Mouse (Mus musculus) CH12.LX (cell line): Measurements from ENCODE around the gene Trim62. TPM values are rescaled to one million over a fixed set of nuclear protein-coding genes. Genes with fewer than 3 reads are reported as not detected.
A peak's percentile ranks its signal among the peaks of the same experiment; 100 is the strongest.

Experiments
- DNase-seq: peaks from one replicate; pipeline ENCODE4 v3.0.0-alpha.2; 2013; ENCODE audit errors: extremely low read depth
- H3K27ac ChIP-seq: 2 replicates; pipeline ENCODE4 v1.5.1; 2012; ENCODE audit warnings: low read depth, mild to moderate bottlenecking, control low read depth, moderate library complexity; ENCODE audit not compliant: insufficient read depth
- H3K27me3 ChIP-seq: replicated peaks from 2 replicates; pipeline ENCODE3; 2012; ENCODE audit warnings: inconsistent platforms
- H3K36me3 ChIP-seq, 2 experiments: replicated peaks in 1 of 2; 2 replicates each; pipeline versions ENCODE3 to v1.6.1; 2012; ENCODE audit warnings: inconsistent platforms in 1 of 2, low read length in 1 of 2, mild to moderate bottlenecking in 1 of 2, mixed read lengths in 1 of 2, moderate library complexity in 1 of 2; ENCODE audit not compliant: control insufficient read depth in 1 of 2, insufficient read depth in 1 of 2
- H3K4me1 ChIP-seq, 2 experiments: 2 replicates each; pipeline ENCODE4 v1.6.1; 2012; ENCODE audit warnings: inconsistent platforms in 1 of 2, moderate library complexity in 1 of 2; ENCODE audit not compliant: insufficient read depth in 2 of 2, control insufficient read depth in 1 of 2
- H3K4me2 ChIP-seq: 2 replicates; pipeline ENCODE4 v1.6.1; 2012; ENCODE audit warnings: low read depth, mild to moderate bottlenecking, control low read depth; ENCODE audit not compliant: poor library complexity, insufficient read depth, severe bottlenecking
- H3K4me3 ChIP-seq, 3 experiments: fragments of 150-350 bp in 1 of 3; sonication (generic) in 1 of 3; replicated peaks in 1 of 3; 2 replicates each; pipeline versions ENCODE3 to v1.5.1; 2011 to 2012; ENCODE audit warnings: low read depth in 2 of 3, low read length in 2 of 3, mild to moderate bottlenecking in 2 of 3, moderate library complexity in 2 of 3, control low read depth in 1 of 3, improper control_type of control experiment in 1 of 3, inconsistent platforms in 1 of 3, mixed read lengths in 1 of 3; ENCODE audit not compliant: poor library complexity in 1 of 3
- H3K79me2 ChIP-seq: replicated peaks from 2 replicates; pipeline ENCODE4 v1.6.1; 2012; ENCODE audit warnings: mild to moderate bottlenecking, moderate library complexity; ENCODE audit not compliant: control insufficient read depth, poor library complexity, insufficient read depth, severe bottlenecking; ENCODE audit errors: extremely low read depth
- H3K9ac ChIP-seq: 2 replicates; pipeline ENCODE4 v1.6.1; 2012; ENCODE audit warnings: low read depth, mild to moderate bottlenecking, control low read depth, moderate library complexity; ENCODE audit not compliant: insufficient read depth
- H3K9me3 ChIP-seq: replicated peaks from 2 replicates; pipeline ENCODE3; 2012; ENCODE audit warnings: low read length, inconsistent platforms, mixed read lengths
- CTCF ChIP-seq, 2 experiments: IDR thresholded peaks in 1 of 2; conservative IDR thresholded peaks in 1 of 2; 2 replicates each; pipeline ENCODE4 v1.5.1; 2011 to 2012; ENCODE audit warnings: low read depth in 2 of 2, low read length in 2 of 2, improper control_type of control experiment in 1 of 2, inconsistent platforms in 1 of 2, mild to moderate bottlenecking in 1 of 2, moderate library complexity in 1 of 2
- ELF1 ChIP-seq: IDR thresholded peaks from 2 replicates; pipeline ENCODE4 v1.6.1; 2014; ENCODE audit warnings: low read depth, mild to moderate bottlenecking, inconsistent platforms, low read length, improper control_type of control experiment
- ETS1 ChIP-seq: conservative IDR thresholded peaks from 2 replicates; pipeline ENCODE4 v1.6.1; 2012; ENCODE audit warnings: low read depth, mild to moderate bottlenecking, inconsistent platforms, low read length, improper control_type of control experiment, moderate library complexity
- GABPA ChIP-seq: IDR thresholded peaks from 2 replicates; pipeline ENCODE4 v1.6.1; 2012; ENCODE audit warnings: low read depth, low read length, improper control_type of control experiment, inconsistent platforms; ENCODE audit not compliant: insufficient replicate concordance
- HCFC1 ChIP-seq: IDR thresholded peaks from 2 replicates; pipeline ENCODE4 v1.6.1; 2012; ENCODE audit warnings: low read depth, mild to moderate bottlenecking, inconsistent platforms, low read length, improper control_type of control experiment
- MAFK ChIP-seq: IDR thresholded peaks from 2 replicates; pipeline ENCODE4 v1.6.1; 2011; ENCODE audit warnings: low read length, improper control_type of control experiment; ENCODE audit not compliant: insufficient replicate concordance
- MAX ChIP-seq: IDR thresholded peaks from 2 replicates; pipeline ENCODE4 v1.6.1; 2011; ENCODE audit warnings: low read length, improper control_type of control experiment
- MAZ ChIP-seq: IDR thresholded peaks from 2 replicates; pipeline ENCODE4 v1.6.1; 2012; ENCODE audit warnings: low read depth, mild to moderate bottlenecking, inconsistent platforms, low read length, improper control_type of control experiment, moderate library complexity
- MEF2A ChIP-seq: IDR thresholded peaks from 2 replicates; pipeline ENCODE4 v1.6.1; 2014; ENCODE audit warnings: low read depth, mild to moderate bottlenecking, inconsistent platforms, low read length, improper control_type of control experiment, borderline replicate concordance
- MXI1 ChIP-seq: IDR thresholded peaks from 2 replicates; pipeline ENCODE4 v1.6.1; 2011; ENCODE audit warnings: mild to moderate bottlenecking, low read depth, low read length, improper control_type of control experiment
- MYC ChIP-seq: IDR thresholded peaks from 2 replicates; pipeline ENCODE4 v1.6.1; 2011; ENCODE audit warnings: low read depth, mild to moderate bottlenecking, improper control_type of control experiment, low read length
- NELFE ChIP-seq: IDR thresholded peaks from 2 replicates; pipeline ENCODE4 v1.6.1; 2011; ENCODE audit warnings: low read depth, low read length, improper control_type of control experiment
- NRF1 ChIP-seq: IDR thresholded peaks from 2 replicates; pipeline ENCODE4 v1.6.1; 2014; ENCODE audit warnings: low read depth, mild to moderate bottlenecking, inconsistent platforms, low read length, improper control_type of control experiment, moderate library complexity
- PAX5 ChIP-seq: IDR thresholded peaks from 2 replicates; pipeline ENCODE4 v1.6.1; 2012; ENCODE audit warnings: low read length, inconsistent platforms, mixed read lengths
- POLR2A ChIP-seq: IDR thresholded peaks from 2 replicates; pipeline ENCODE4 v1.6.1; 2011; ENCODE audit warnings: low read depth, mild to moderate bottlenecking, improper control_type of control experiment, low read length
- RCOR1 ChIP-seq: conservative IDR thresholded peaks from 2 replicates; pipeline ENCODE4 v1.6.1; 2012; ENCODE audit warnings: low read depth, mild to moderate bottlenecking, inconsistent platforms, low read length, improper control_type of control experiment
- TBP ChIP-seq: conservative IDR thresholded peaks from 2 replicates; pipeline ENCODE4 v1.6.1; 2011; ENCODE audit warnings: low read depth, low read length, improper control_type of control experiment
- TCF12 ChIP-seq: IDR thresholded peaks from 2 replicates; pipeline ENCODE4 v1.6.1; 2014; ENCODE audit warnings: low read depth, mild to moderate bottlenecking, inconsistent platforms, low read length, improper control_type of control experiment
- UBTF ChIP-seq: IDR thresholded peaks from 2 replicates; pipeline ENCODE4 v1.6.1; 2012; ENCODE audit warnings: low read depth, mild to moderate bottlenecking, inconsistent platforms, low read length, improper control_type of control experiment, moderate library complexity
- USF1 ChIP-seq: IDR thresholded peaks from 2 replicates; pipeline ENCODE4 v1.6.1; 2014; ENCODE audit warnings: low read depth, mild to moderate bottlenecking, inconsistent platforms, low read length, improper control_type of control experiment
- USF2 ChIP-seq: conservative IDR thresholded peaks from 2 replicates; pipeline ENCODE4 v1.6.1; 2011; ENCODE audit warnings: low read depth, low read length, improper control_type of control experiment
- ZC3H11A ChIP-seq: IDR thresholded peaks from 2 replicates; pipeline ENCODE4 v1.6.1; 2012; ENCODE audit warnings: low read depth, mild to moderate bottlenecking, inconsistent platforms, low read length, improper control_type of control experiment
- ZKSCAN1 ChIP-seq: IDR thresholded peaks from 2 replicates; pipeline ENCODE4 v1.6.1; 2012; ENCODE audit warnings: low read depth, inconsistent platforms, low read length, improper control_type of control experiment, borderline replicate concordance
- ZNF384 ChIP-seq: IDR thresholded peaks from 2 replicates; pipeline ENCODE4 v1.6.1; 2012; ENCODE audit warnings: low read depth, low read length, improper control_type of control experiment, inconsistent platforms
- dilution Hi-C: fragments of 300-500 bp; cut with MboI; formaldehyde crosslinking; loops from 2 replicates; pipeline ENCODE4 v1.14.3; 2020; ENCODE audit warnings: low sequenced_read_pairs; ENCODE audit not compliant: extremely low pct_unique_long_range_greater_than_20kb, extremely low pct_ligation_motif_present
- in situ Hi-C: fragments of 300-500 bp; cut with MboI; formaldehyde crosslinking; loops from 3 replicates; pipeline ENCODE4 v1.14.3; 2019; ENCODE audit warnings: low sequenced_read_pairs, low pct_ligation_motif_present, low pct_unique_long_range_greater_than_20kb, mixed read lengths
- polyA plus RNA-seq: library from polyadenylated mRNA; unstranded; fragments of >175 nt; gene quantifications from 2 replicates; pipeline ENCODE4 v1.2.1, GENCODE M21; 2012; ENCODE audit warnings: low read depth; ENCODE audit not compliant: insufficient read length
- total RNA-seq, 2 experiments: library from RNA; depleted of rRNA; stranded (reverse); fragments of 300-350 nt in 1 of 2; fragments of >200 nt in 1 of 2; gene quantifications; 2 replicates each; pipeline ENCODE4 v1.2.3; 2012 to 2014

Trim62 gene
- total and polyA plus RNA-seq, 3 experiments: 0.40 to 2.7 (median 0.98) TPM

DNA sequence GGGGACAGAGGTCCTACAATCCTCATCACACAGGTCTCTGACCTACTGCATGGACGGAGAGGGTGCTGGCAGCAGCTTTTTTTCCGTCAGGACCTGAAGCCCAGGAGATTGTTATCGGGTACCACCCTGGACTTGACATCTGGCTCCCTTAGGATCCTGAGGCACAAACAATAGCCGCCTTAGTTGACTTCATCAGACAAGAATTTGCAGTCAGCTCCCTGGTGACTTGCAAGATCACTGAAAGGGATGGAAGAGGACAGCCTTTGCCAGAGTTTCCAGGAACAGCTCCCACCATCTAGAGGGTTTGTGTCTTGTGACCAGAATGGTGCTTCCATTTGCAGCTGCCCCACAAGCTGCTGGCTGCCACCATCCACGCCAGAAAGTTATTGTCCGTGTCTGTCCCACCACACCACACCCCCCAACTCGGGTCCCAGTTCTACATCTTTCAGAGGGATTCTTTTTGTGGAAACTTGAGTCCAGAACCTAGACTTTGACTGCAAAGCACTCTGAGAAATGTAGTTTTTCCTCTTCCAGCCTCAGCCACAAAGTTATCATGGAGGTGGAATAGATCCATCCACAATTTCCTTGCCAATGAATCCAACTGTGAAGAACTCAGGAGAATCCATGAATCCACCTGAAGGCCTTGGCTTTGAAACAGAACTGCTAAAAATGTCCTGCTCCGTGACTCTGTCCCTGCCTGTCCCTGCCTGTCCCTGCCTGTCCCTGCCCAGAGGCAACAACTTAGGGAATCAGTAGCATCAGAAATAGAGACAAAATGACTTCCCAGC lies 27.1 kb downstream of the Trim62 start:
- no peak overlapping the region for H3K4me3 ChIP-seq
- H3K27me3 ChIP-seq: peaks cover 14% of the 10 kb centered on the region

DNA sequence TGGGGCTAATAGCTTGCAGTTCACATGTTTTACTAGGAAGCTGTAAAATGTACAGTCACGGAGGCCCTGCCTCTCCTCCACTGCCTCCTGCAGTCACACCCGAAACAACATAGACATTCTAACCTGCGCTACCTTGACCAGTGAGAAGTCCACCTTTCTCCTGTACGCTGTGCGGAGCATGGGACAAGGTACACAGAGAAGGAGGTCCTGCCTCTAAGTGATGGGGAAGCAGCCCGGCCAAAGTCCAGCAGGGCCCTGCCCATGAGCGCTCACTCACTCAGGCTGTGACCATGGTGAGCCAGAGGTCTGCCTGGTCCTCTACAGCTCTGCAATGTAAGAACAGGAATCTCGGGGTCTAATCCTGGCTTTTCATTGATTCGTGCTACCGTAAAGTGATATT lies 28.7 kb downstream of the Trim62 start:
- dilution Hi-C loops: no loop called here
- Histone ChIP-seq H3K36me3 (peaks cover 0 to 9% of the 10 kb centered on the region in 2 experiments), H3K27me3 (peaks cover 20% of the 10 kb centered on the region), H3K79me2 (no peaks in the 10 kb centered on the region), H3K9ac (no peak overlapping the region), H3K9me3 (no peaks in the 10 kb centered on the region), H3K27ac (no peak overlapping the region), H3K4me3 (no peak overlapping the region), H3K4me2 (no peak overlapping the region), H3K4me1 (no peaks in the 10 kb centered on the region)
- in situ Hi-C loops: no loop called here
- TF ChIP-seq ZC3H11A (no peak), POLR2A (no peak), ZKSCAN1 (no peak), MXI1 (no peak), RCOR1 (no peak), UBTF (no peak), ETS1 (no peak), HCFC1 (no peak)
- DNase-seq: no peak

More for the DNA sequence above, 27.1 kb downstream of the Trim62 start:
- H3K36me3 ChIP-seq: peaks cover 0 to 9% of the 10 kb centered on the region in 2 experiments
- TF ChIP-seq USF1 (no peak), ZC3H11A (no peak), ZNF384 (no peak), TBP (no peak)
- no peaks in the 10 kb centered on the region for H3K9me3 ChIP-seq
- in situ Hi-C loops (no loop called here), dilution Hi-C loops (no loop called here)
- H3K4me2 ChIP-seq: no peak overlapping the region
- H3K79me2 ChIP-seq: no peaks in the 10 kb centered on the region
- no peaks in the 10 kb centered on the region; a peak in 1 of 4 replicates for H3K4me1 ChIP-seq
- no peak overlapping the region for H3K9ac ChIP-seq
- no peak overlapping the region for H3K27ac ChIP-seq
- no peak for DNase-seq

DNA sequence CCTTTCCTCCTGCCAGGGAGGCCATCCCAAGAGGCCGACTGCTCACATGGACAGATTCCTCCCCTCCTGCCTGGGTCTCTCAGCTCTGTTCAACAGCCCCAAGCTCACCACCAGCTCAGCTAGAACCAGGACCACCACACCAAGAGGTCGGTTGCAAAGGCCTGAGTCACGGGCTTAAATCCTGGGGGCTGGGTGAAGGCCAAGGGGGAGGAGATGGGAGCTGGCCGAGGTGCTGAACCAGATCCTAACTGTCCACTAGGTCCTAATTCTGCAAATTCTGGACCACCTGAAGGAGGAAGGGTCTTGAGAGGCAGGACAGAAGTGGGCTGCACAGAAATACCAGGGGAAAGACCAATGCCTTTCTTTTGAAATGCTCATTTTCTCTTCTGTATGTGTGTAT lies 30.4 kb downstream of the Trim62 start:
- DNase-seq: peak; percentile 11
- H3K79me2 ChIP-seq: no peaks in the 10 kb centered on the region
- peaks cover 0 to 8% of the 10 kb centered on the region in 2 experiments for H3K36me3 ChIP-seq
- TF ChIP-seq NRF1 (no peak), TBP (no peak), MAFK (no peak), USF1 (no peak), ELF1 (no peak), CTCF (conservative IDR thresholded peaks at IDR 0.05 in 1 of 2, IDR thresholded peaks at IDR 0.05 in 1 of 2; ENCODE audit: low read depth in 2 of 2, low read length in 2 of 2) (no peak), PAX5 (no peak), MYC (no peak), GABPA (no peak), TCF12 (no peak), RCOR1 (no peak), MAX (no peak), MAZ (no peak), HCFC1 (no peak), NELFE (no peak), POLR2A (no peak), USF2 (no peak), UBTF (no peak), MEF2A (no peak)
- H3K9me3 ChIP-seq: no peaks in the 10 kb centered on the region
- dilution Hi-C loops (no loop called here), in situ Hi-C loops (no loop called here)
- H3K27ac ChIP-seq: no peak overlapping the region
- no peak overlapping the region for H3K9ac ChIP-seq
- no peak overlapping the region for H3K4me3 ChIP-seq
- H3K27me3 ChIP-seq: peaks cover 32% of the 10 kb centered on the region
- H3K4me1 ChIP-seq: no peaks in the 10 kb centered on the region
- H3K4me2 ChIP-seq: no peak overlapping the region
